Mouse (Mus musculus) bone marrow macrophage, adult 2 months (primary cell): Measurements from ENCODE around the gene Otor. TPM values are rescaled to one million over a fixed set of nuclear protein-coding genes. Genes with fewer than 3 reads are reported as not detected.

Experiments
- H3K27ac ChIP-seq: 2 replicates; pipeline ENCODE4 v1.5.1; 2012; ENCODE audit warnings: low read depth, low read length; ENCODE audit not compliant: insufficient read depth
- H3K4me1 ChIP-seq: 2 replicates; pipeline ENCODE4 v1.6.1; 2012; ENCODE audit warnings: low read length; ENCODE audit not compliant: control insufficient read depth, insufficient read depth
- H3K4me3 ChIP-seq: 2 replicates; pipeline ENCODE4 v1.5.1; 2012; ENCODE audit warnings: mild to moderate bottlenecking, low read length, moderate library complexity; ENCODE audit not compliant: insufficient read depth
- CTCF ChIP-seq: IDR thresholded peaks from 2 replicates; pipeline ENCODE4 v1.5.1; 2012; ENCODE audit warnings: low read depth, mild to moderate bottlenecking, low read length, moderate library complexity
- POLR2A ChIP-seq: IDR thresholded peaks from 2 replicates; pipeline ENCODE4 v1.6.1; 2012; ENCODE audit warnings: mild to moderate bottlenecking, low read depth, low read length, borderline replicate concordance
- polyA plus RNA-seq: library from polyadenylated mRNA; stranded (reverse); fragments of >200 nt; gene quantifications from 2 replicates; pipeline ENCODE4 v1.2.4, GENCODE M21; 2012; ENCODE audit not compliant: missing spikeins, insufficient read depth, insufficient read length

The Otor gene
- polyA plus RNA-seq, result not detected in 2 replicates

GRCm38 (mm10) chr2:143078198-143078851 is at the start of gene Otor:
Otor (plus strand) TSS chr2:143078473.
- TF ChIP-seq POLR2A (no peak), CTCF (no peak)
- Histone ChIP-seq H3K4me1 (peaks cover 41% of the 10 kb centered on the region), H3K4me3 (no peak within 1 kb of the TSS), H3K27ac (no peak within 1 kb of the TSS)

- no peak for TF ChIP-seq CTCF
- TF ChIP-seq POLR2A, result no peak
- Histone ChIP-seq H3K27ac (no peak overlapping the region), H3K4me3 (no peak overlapping the region), H3K4me1 (peaks cover 9% of the 10 kb centered on the region)
These were observed 47.0 kb upstream of the Otor start for GRCm38 (mm10) chr2:143031283-143031682.

- H3K27ac ChIP-seq, result no peak overlapping the region
- no peak overlapping the region for H3K4me3 ChIP-seq
- no peak for TF ChIP-seq CTCF
- no peak for TF ChIP-seq POLR2A
- H3K4me1 ChIP-seq, result peaks cover 9% of the 10 kb centered on the region
These were observed 45.7 kb upstream of the Otor start for GRCm38 (mm10) chr2:143032378-143033255.

GRCm38 (mm10) chr2:143034350-143035085 is 43.8 kb upstream of the Otor start:
- Histone ChIP-seq H3K4me1 (peaks cover 7% of the 10 kb centered on the region), H3K4me3 (peak overlapping the region; percentile 46), H3K27ac (peak overlapping the region; percentile 83)
- TF ChIP-seq POLR2A, result no peak
- TF ChIP-seq CTCF, result no peak

- Histone ChIP-seq H3K27ac (peak overlapping the region; percentile 83), H3K4me1 (peaks cover 7% of the 10 kb centered on the region), H3K4me3 (peak overlapping the region; percentile 46)
- no peak for TF ChIP-seq POLR2A
- TF ChIP-seq CTCF, result no peak
These were observed 43.1 kb upstream of the Otor start for GRCm38 (mm10) chr2:143035086-143035593.

- Histone ChIP-seq H3K4me1 (peaks cover 2% of the 10 kb centered on the region; the same call in 1 of the 2 replicates), H3K4me3 (no peak overlapping the region), H3K27ac (no peak overlapping the region)
- TF ChIP-seq POLR2A (no peak), CTCF (no peak)
These were observed 36.7 kb upstream of the Otor start for GRCm38 (mm10) chr2:143041596-143041995.

- Histone ChIP-seq H3K4me3 (no peak overlapping the region), H3K27ac (no peak overlapping the region), H3K4me1 (peaks cover 2% of the 10 kb centered on the region; the same call in 1 of the 2 replicates)
- TF ChIP-seq CTCF (no peak), POLR2A (no peak)
These were observed 23.0 kb upstream of the Otor start for GRCm38 (mm10) chr2:143055251-143055650.

GRCm38 (mm10) chr2:143056736-143057135 is 21.5 kb upstream of the Otor start:
- TF ChIP-seq CTCF (no peak), POLR2A (no peak)

GRCm38 (mm10) chr2:143062432-143062811 is 15.9 kb upstream of the Otor start:
- TF ChIP-seq POLR2A (no peak), CTCF (no peak)
- Histone ChIP-seq H3K27ac (no peak overlapping the region), H3K4me3 (peak overlapping the region; percentile 91), H3K4me1 (peaks cover 10% of the 10 kb centered on the region; the same call in 1 of the 2 replicates)

More at GRCm38 (mm10) chr2:143056736-143057135, 21.5 kb upstream of the Otor start:
- peaks cover 2% of the 10 kb centered on the region; the same call in 1 of the 2 replicates for H3K4me1 ChIP-seq
- H3K27ac ChIP-seq, result no peak overlapping the region
- no peak overlapping the region for H3K4me3 ChIP-seq
